Mouse (Mus musculus) testis, adult 2 months (tissue): Measurements from ENCODE around the gene Arhgap30. TPM values are rescaled to one million over a fixed set of nuclear protein-coding genes. Genes with fewer than 3 reads are reported as not detected.

Experiments used
- H3K27ac ChIP-seq: fragments of 200-500 bp; 2 replicates; pipeline ENCODE4 v1.5.1; 2012; ENCODE audit warnings: low read depth, low read length; ENCODE audit not compliant: control insufficient read depth, insufficient read depth
- H3K27me3 ChIP-seq: fragments of 200-500 bp; 2 replicates; pipeline ENCODE4 v1.6.1; 2012; ENCODE audit warnings: mild to moderate bottlenecking, low read length, moderate library complexity; ENCODE audit not compliant: control insufficient read depth, insufficient read depth
- H3K36me3 ChIP-seq: fragments of 200-500 bp; 2 replicates; pipeline ENCODE4 v1.6.1; 2012; ENCODE audit warnings: mild to moderate bottlenecking, low read length; ENCODE audit not compliant: control insufficient read depth, insufficient read depth
- H3K4me1 ChIP-seq: fragments of 200-500 bp; 2 replicates; pipeline ENCODE4 v1.6.1; 2012; ENCODE audit warnings: low read length; ENCODE audit not compliant: control insufficient read depth, insufficient read depth
- H3K4me3 ChIP-seq: fragments of 200-500 bp; 2 replicates; pipeline ENCODE4 v1.5.1; 2012; ENCODE audit warnings: low read depth, mild to moderate bottlenecking, low read length, moderate library complexity, mixed read lengths; ENCODE audit not compliant: control insufficient read depth
- CTCF ChIP-seq: fragments of 200-500 bp; IDR thresholded peaks from 2 replicates; pipeline ENCODE4 v1.5.1; 2012; ENCODE audit warnings: low read depth, mild to moderate bottlenecking, inconsistent platforms, low read length, moderate library complexity; ENCODE audit not compliant: control insufficient read depth, insufficient read depth, insufficient replicate concordance
- POLR2A ChIP-seq: fragments of 200-500 bp; IDR thresholded peaks from 2 replicates; pipeline ENCODE4 v1.6.1; 2012; ENCODE audit warnings: low read depth, mild to moderate bottlenecking, inconsistent platforms, low read length, moderate library complexity; ENCODE audit not compliant: control insufficient read depth
- polyA plus RNA-seq: library from polyadenylated mRNA; depleted of rRNA; stranded (reverse); fragments of >200 nt; gene quantifications from 2 replicates; pipeline ENCODE4 v1.2.3, GENCODE M21; 2012; rRNA removed

Gene Arhgap30
- polyA plus RNA-seq, 1 experiment: 11.5 TPM

DNA sequence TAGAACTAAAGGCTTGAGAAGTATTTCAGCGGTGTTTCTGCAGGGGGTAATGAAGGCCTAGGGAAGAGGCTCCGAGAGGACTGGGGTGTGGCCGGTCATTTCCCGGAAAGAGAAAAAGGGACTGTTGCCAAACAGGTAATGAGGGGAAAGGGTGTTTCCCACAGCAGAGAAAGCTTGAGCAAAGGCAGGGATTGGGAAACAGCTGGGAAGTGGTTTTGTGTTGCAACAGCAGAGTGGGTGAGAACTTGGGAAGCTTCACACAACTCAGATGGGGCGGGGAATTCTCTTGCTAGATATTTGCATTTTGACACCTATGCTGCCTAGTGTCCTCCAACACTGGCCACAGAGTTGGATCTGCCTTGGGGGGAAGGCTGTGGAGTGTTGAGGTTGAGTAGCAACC, 64.2 kb downstream of the Arhgap30 start:
- Histone ChIP-seq H3K27ac (no peak overlapping the region), H3K27me3 (no peaks in the 10 kb centered on the region), H3K4me3 (no peak overlapping the region), H3K4me1 (no peaks in the 10 kb centered on the region), H3K36me3 (no peaks in the 10 kb centered on the region)
- no peak for TF ChIP-seq CTCF
- TF ChIP-seq POLR2A: no peak

DNA sequence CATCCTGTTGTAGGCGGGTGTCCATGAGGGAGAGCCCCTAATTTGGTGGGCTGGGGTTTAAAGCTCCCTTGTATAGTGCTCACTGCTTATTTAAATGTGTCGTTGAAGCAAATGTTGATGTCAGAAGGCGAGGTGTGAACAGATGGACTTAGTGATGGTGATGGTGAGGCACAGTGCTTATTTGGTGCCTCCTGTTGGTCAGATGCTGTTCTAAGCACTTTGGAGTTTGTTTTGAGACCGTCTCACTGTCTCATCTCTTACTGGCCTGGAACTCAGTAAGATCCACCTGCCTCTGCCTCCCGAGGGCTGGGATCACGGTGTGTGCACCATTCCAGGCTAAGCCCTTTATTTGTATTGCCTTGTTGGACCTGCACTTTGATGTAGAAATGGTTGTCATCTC, 66.2 kb downstream of the Arhgap30 start:
- TF ChIP-seq POLR2A (no peak), CTCF (no peak)
- Histone ChIP-seq H3K27me3 (no peaks in the 10 kb centered on the region), H3K27ac (no peak overlapping the region), H3K4me3 (no peak overlapping the region), H3K36me3 (no peaks in the 10 kb centered on the region), H3K4me1 (no peaks in the 10 kb centered on the region)

DNA sequence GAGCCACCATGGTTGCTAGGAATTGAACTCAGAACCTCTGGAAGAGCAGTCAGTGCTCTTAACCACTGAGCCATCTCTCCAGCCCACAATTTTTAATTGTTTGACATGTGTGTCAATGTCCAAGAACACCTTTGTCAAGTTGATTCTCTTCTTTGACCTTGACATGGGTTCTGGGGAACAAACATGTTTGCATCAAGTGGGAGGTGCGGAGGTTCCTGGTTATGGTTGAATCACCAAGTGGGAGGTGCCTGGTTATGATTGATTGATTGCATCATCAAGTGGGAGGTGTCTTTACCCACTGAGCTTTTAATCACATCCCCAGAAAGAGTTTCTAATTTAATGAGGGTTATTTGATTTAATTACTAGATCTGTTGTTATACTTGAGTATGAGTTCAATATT, 68.8 kb downstream of the Arhgap30 start:
- Histone ChIP-seq H3K4me3 (no peak overlapping the region), H3K4me1 (no peaks in the 10 kb centered on the region), H3K36me3 (no peaks in the 10 kb centered on the region), H3K27ac (no peak overlapping the region), H3K27me3 (no peaks in the 10 kb centered on the region)
- no peak for TF ChIP-seq CTCF
- no peak for TF ChIP-seq POLR2A

DNA sequence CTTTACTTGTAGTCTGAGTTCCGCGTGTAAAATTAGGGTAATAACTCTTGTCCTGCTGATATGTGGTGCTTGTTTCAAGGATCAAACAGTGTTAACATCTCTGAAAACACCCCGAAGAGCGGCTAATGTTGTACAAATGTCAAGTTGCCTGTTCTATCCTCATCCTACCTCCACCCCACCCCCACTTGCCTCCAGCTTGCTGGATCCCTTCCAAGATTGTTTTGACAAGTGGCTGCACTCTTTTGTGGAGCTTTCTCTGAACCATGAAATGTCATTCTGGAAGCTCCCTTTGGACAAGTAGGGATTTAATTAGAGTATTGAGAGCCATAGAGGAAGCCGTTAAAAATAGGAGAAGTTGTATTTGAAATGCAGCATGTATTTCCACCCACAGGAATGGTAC, 71.0 kb downstream of the Arhgap30 start:
- H3K4me3 ChIP-seq: no peak overlapping the region
- no peak overlapping the region for H3K27ac ChIP-seq
- no peaks in the 10 kb centered on the region for H3K27me3 ChIP-seq
- TF ChIP-seq POLR2A (no peak), CTCF (no peak)
- H3K4me1 ChIP-seq: no peaks in the 10 kb centered on the region
- no peaks in the 10 kb centered on the region for H3K36me3 ChIP-seq

Other genes with a start within 250 kb of the Arhgap30 start
- gene Sdhc, start 238.4 kb upstream of the Arhgap30 start, polyA plus RNA-seq: 85.3 and 105 TPM in 2 replicates
- 2.8 and 3.0 TPM in 2 replicates for gene Mpz, start 238.2 kb upstream of the Arhgap30 start, polyA plus RNA-seq
- gene Pcp4l1, start 192.7 kb upstream of the Arhgap30 start, polyA plus RNA-seq: 2.9 and 4.6 TPM in 2 replicates
- 0.04 and 0.16 TPM in 2 replicates for gene Nr1i3, start 175.0 kb upstream of the Arhgap30 start, polyA plus RNA-seq
- 4.5 and 6.5 TPM in 2 replicates for gene Tomm40l, start 166.4 kb upstream of the Arhgap30 start, polyA plus RNA-seq
- 8.0 and 8.3 TPM in 2 replicates for gene Apoa2, start 163.9 kb upstream of the Arhgap30 start, polyA plus RNA-seq
- 5.8 and 8.2 TPM in 2 replicates for gene Fcer1g, start 154.6 kb upstream of the Arhgap30 start, polyA plus RNA-seq
- gene Adamts4, start 138.5 kb upstream of the Arhgap30 start, polyA plus RNA-seq: 0.52 and 1.0 TPM in 2 replicates
- 86.0 and 91.4 TPM in 2 replicates for gene Ndufs2, start 137.6 kb upstream of the Arhgap30 start, polyA plus RNA-seq
- 25.0 and 32.3 TPM in 2 replicates for gene B4galt3, start 118.6 kb upstream of the Arhgap30 start, polyA plus RNA-seq
- 7.1 and 8.7 TPM in 2 replicates for gene Ppox, start 107.8 kb upstream of the Arhgap30 start, polyA plus RNA-seq
- 38.4 and 38.7 TPM in 2 replicates for gene Usp21, start 101.0 kb upstream of the Arhgap30 start, polyA plus RNA-seq
- gene Ufc1, start 93.9 kb upstream of the Arhgap30 start, polyA plus RNA-seq: 19.1 and 20.0 TPM in 2 replicates
- 158 and 176 TPM in 2 replicates for gene Dedd, start 59.8 kb upstream of the Arhgap30 start, polyA plus RNA-seq
- 74.2 and 82.8 TPM in 2 replicates for gene Nit1, start 43.3 kb upstream of the Arhgap30 start, polyA plus RNA-seq
- gene Pfdn2, start 43.3 kb upstream of the Arhgap30 start, polyA plus RNA-seq: 23.9 and 25.8 TPM in 2 replicates
- 10.6 and 10.9 TPM in 2 replicates for gene Klhdc9, start 28.2 kb upstream of the Arhgap30 start, polyA plus RNA-seq
- 6.5 and 8.5 TPM in 2 replicates for gene Nectin4, start 18.9 kb upstream of the Arhgap30 start, polyA plus RNA-seq
- 24.4 and 28.8 TPM in 2 replicates for gene Usf1, start 22.4 kb downstream of the Arhgap30 start, polyA plus RNA-seq
- gene Tstd1, start 29.9 kb downstream of the Arhgap30 start, polyA plus RNA-seq: 0.82 and 1.4 TPM in 2 replicates
- 20.2 and 28.6 TPM in 2 replicates for gene F11r, start 48.6 kb downstream of the Arhgap30 start, polyA plus RNA-seq
- gene Alyref2, start 114.5 kb downstream of the Arhgap30 start, polyA plus RNA-seq: 2.2 TPM in 2 replicates
- gene Itln1, start 146.3 kb downstream of the Arhgap30 start, polyA plus RNA-seq: 0.47 and 0.59 TPM in 2 replicates
- gene Cd244a, start 170.2 kb downstream of the Arhgap30 start, polyA plus RNA-seq: 0.12 and 0.16 TPM in 2 replicates
- gene Ly9, start 218.5 kb downstream of the Arhgap30 start, polyA plus RNA-seq: 0.81 and 0.84 TPM in 2 replicates